20 mouse cellular contexts compared by ENCODE assay signal in genomic region chr3:77577267-77577666, GRCm38 (mm10).
"Had no signal": no experiment of that assay in that cellular context is flagged by ENCODE, and none has a peak within 500 bp of the region (broad histone marks: within the 10 kb centered on the region; RNA-seq: fewer than 3 reads in every experiment).

No protein-coding gene starts in this region.

- H3K36me3 ChIP-seq: kidney, embryonic 15.5 days; limb, embryonic 12.5 days; limb, embryonic 15.5 days; lung, embryonic 15.5 days; midbrain, embryonic 12.5 days; stomach, embryonic 15.5 days had no signal

- DNase-seq: kidney, adult 2 months; kidney, postnatal 10 days; kidney, postnatal 36 days; left cerebral cortex, postnatal 4 days; liver, postnatal 0 days; lung, postnatal 10 days; lung, postnatal 36 days; right cerebral cortex, postnatal 25 days; spleen, adult 18-20 months; thymus, postnatal 25 days had no signal

- H3K9ac ChIP-seq: kidney, embryonic 15.5 days; limb, embryonic 12.5 days; limb, embryonic 15.5 days; liver, embryonic 14.5 days; liver, postnatal 0 days; lung, embryonic 15.5 days; midbrain, embryonic 12.5 days; stomach, embryonic 15.5 days had no signal

- H3K4me3 ChIP-seq: kidney, embryonic 15.5 days; limb, embryonic 12.5 days; limb, embryonic 15.5 days; lung, embryonic 15.5 days; megakaryocyte, embryonic 14.5 days; midbrain, embryonic 12.5 days; stomach, embryonic 15.5 days had no signal

- H3K27ac ChIP-seq: kidney, embryonic 15.5 days; limb, embryonic 12.5 days; limb, embryonic 15.5 days; liver, embryonic 14.5 days; lung, embryonic 15.5 days; midbrain, embryonic 12.5 days; stomach, embryonic 15.5 days had no signal

- H3K9me3 ChIP-seq: kidney, embryonic 15.5 days; limb, embryonic 12.5 days; limb, embryonic 15.5 days; lung, embryonic 15.5 days; megakaryocyte, embryonic 14.5 days; midbrain, embryonic 12.5 days; stomach, embryonic 15.5 days had no signal

- H3K4me2 ChIP-seq: kidney, embryonic 15.5 days; limb, embryonic 12.5 days; limb, embryonic 15.5 days; liver, embryonic 11.5 days; lung, embryonic 15.5 days; midbrain, embryonic 12.5 days; stomach, embryonic 15.5 days had no signal

- H3K27me3 ChIP-seq: kidney, embryonic 15.5 days; limb, embryonic 12.5 days; limb, embryonic 15.5 days; lung, embryonic 15.5 days; megakaryocyte, embryonic 14.5 days; midbrain, embryonic 12.5 days; stomach, embryonic 15.5 days had no signal

- H3K4me1 ChIP-seq: kidney, embryonic 15.5 days; limb, embryonic 12.5 days; limb, embryonic 15.5 days; lung, embryonic 15.5 days; megakaryocyte, embryonic 14.5 days; midbrain, embryonic 12.5 days; stomach, embryonic 15.5 days had no signal

- ATAC-seq: intestine, postnatal 0 days; liver, postnatal 0 days had no signal
